Mouse (Mus musculus): ENCODE measurements around the gene Rnase1.
"Not testable (repeated sequence)": the region's sequence is repeated elsewhere in the genome, so short reads cannot be mapped to it uniquely, and the experiment has no call there.

- TF ChIP-seq POLR2A (IDR thresholded peaks at IDR 0.05; ENCODE audit: low read depth, low read length); CTCF (IDR thresholded peaks at IDR 0.05; ENCODE audit: extremely low read depth, insufficient read depth, insufficient read length, insufficient replicate concordance): not testable (repeated sequence)
These were observed 15.4 kb upstream of the Rnase1 start, which contains the start of gene Rnase2b for GRCm38 (mm10) chr14:51161976-51162375.
